Mouse (Mus musculus): ENCODE data around the gene Alg5.
"Not testable (repeated sequence)": the region's sequence is repeated elsewhere in the genome, so short reads cannot be mapped to it uniquely, and the experiment has no call there.

The Alg5 gene

GRCm38 (mm10) chr3:54736101-54736927 is 975 bp downstream of the Alg5 start:
- ATAC-seq (ENCODE audit: low TSS enrichment): no peak; the same call in 1 of the 2 replicates

- ATAC-seq (ENCODE audit: low TSS enrichment): no peak
Observed at GRCm38 (mm10) chr3:54737317-54737716, 2.0 kb downstream of the Alg5 start.

GRCm38 (mm10) chr3:54741965-54742364 is 6.6 kb downstream of the Alg5 start:
- no peak for ATAC-seq (ENCODE audit: low TSS enrichment)

- ATAC-seq (ENCODE audit: low TSS enrichment): 0 out of 2 replicates have a peak, but pooled peaks have one; percentile 64
Observed at GRCm38 (mm10) chr3:54745799-54746198, 10.5 kb downstream of the Alg5 start.

- ATAC-seq (ENCODE audit: low TSS enrichment): no peak
Observed at GRCm38 (mm10) chr3:54753411-54753810, 18.1 kb downstream of the Alg5 start.

- peak; percentile 67 for ATAC-seq (ENCODE audit: low TSS enrichment)
Observed at GRCm38 (mm10) chr3:54755145-54756041, 20.1 kb downstream of the Alg5 start, which contains the start of gene Smad9. TSS of gene Smad9 (plus strand) at chr3:54755582.

GRCm38 (mm10) chr3:54756058-54756457 is 20.7 kb downstream of the Alg5 start:
- peak; percentile 81 for ATAC-seq (ENCODE audit: low TSS enrichment)

- ATAC-seq (ENCODE audit: low TSS enrichment): no peak
Observed at GRCm38 (mm10) chr3:54757446-54757845, 22.1 kb downstream of the Alg5 start.

- no peak for ATAC-seq (ENCODE audit: low TSS enrichment)
Observed at GRCm38 (mm10) chr3:54759211-54759610, 23.9 kb downstream of the Alg5 start.

GRCm38 (mm10) chr3:54760321-54761115 is 25.2 kb downstream of the Alg5 start:
- ATAC-seq (ENCODE audit: low TSS enrichment): no peak

- ATAC-seq (ENCODE audit: low TSS enrichment): no peak
Observed at GRCm38 (mm10) chr3:54761258-54761657, 25.9 kb downstream of the Alg5 start.

GRCm38 (mm10) chr3:54764418-54764817 is 29.1 kb downstream of the Alg5 start:
- ATAC-seq (ENCODE audit: low TSS enrichment): peak; percentile 74

- not testable (repeated sequence) for ATAC-seq (ENCODE audit: low TSS enrichment)
Observed at GRCm38 (mm10) chr3:54765521-54765920, 30.2 kb downstream of the Alg5 start.

GRCm38 (mm10) chr3:54766034-54766433 is 30.7 kb downstream of the Alg5 start:
- ATAC-seq (ENCODE audit: low TSS enrichment): no peak

GRCm38 (mm10) chr3:54766811-54767210 is 31.5 kb downstream of the Alg5 start:
- no peak for ATAC-seq (ENCODE audit: low TSS enrichment)

- no peak for ATAC-seq (ENCODE audit: low TSS enrichment)
Observed at GRCm38 (mm10) chr3:54768592-54768991, 33.3 kb downstream of the Alg5 start.

- no peak for ATAC-seq (ENCODE audit: low TSS enrichment)
Observed at GRCm38 (mm10) chr3:54769349-54770275, 34.3 kb downstream of the Alg5 start.

GRCm38 (mm10) chr3:54773613-54774012 is 38.3 kb downstream of the Alg5 start:
- ATAC-seq (ENCODE audit: low TSS enrichment): no peak

- ATAC-seq (ENCODE audit: low TSS enrichment): 0 out of 2 replicates have a peak, but pooled peaks have one; percentile 27
Observed at GRCm38 (mm10) chr3:54775989-54776631, 40.8 kb downstream of the Alg5 start.

GRCm38 (mm10) chr3:54790601-54791000 is 55.3 kb downstream of the Alg5 start:
- no peak for ATAC-seq (ENCODE audit: low TSS enrichment)
